Mouse (Mus musculus) bone marrow macrophage, adult 2 months (primary cell): ENCODE data around the gene Olfr713. TPM values are rescaled to one million over a fixed set of nuclear protein-coding genes. Genes with fewer than 3 reads are reported as not detected.

ENCODE experiments used
- H3K27ac ChIP-seq: 2 replicates; pipeline ENCODE4 v1.5.1; 2012; ENCODE audit warnings: low read depth, low read length; ENCODE audit not compliant: insufficient read depth
- H3K4me1 ChIP-seq: 2 replicates; pipeline ENCODE4 v1.6.1; 2012; ENCODE audit warnings: low read length; ENCODE audit not compliant: control insufficient read depth, insufficient read depth
- H3K4me3 ChIP-seq: 2 replicates; pipeline ENCODE4 v1.5.1; 2012; ENCODE audit warnings: mild to moderate bottlenecking, low read length, moderate library complexity; ENCODE audit not compliant: insufficient read depth
- CTCF ChIP-seq: IDR thresholded peaks from 2 replicates; pipeline ENCODE4 v1.5.1; 2012; ENCODE audit warnings: low read depth, mild to moderate bottlenecking, low read length, moderate library complexity
- POLR2A ChIP-seq: IDR thresholded peaks from 2 replicates; pipeline ENCODE4 v1.6.1; 2012; ENCODE audit warnings: mild to moderate bottlenecking, low read depth, low read length, borderline replicate concordance
- polyA plus RNA-seq: library from polyadenylated mRNA; stranded (reverse); fragments of >200 nt; gene quantifications from 2 replicates; pipeline ENCODE4 v1.2.4, GENCODE M21; 2012; ENCODE audit not compliant: missing spikeins, insufficient read depth, insufficient read length

Gene Olfr713
- polyA plus RNA-seq = not detected in 2 replicates

- no peaks in the 10 kb centered on the region for H3K4me1 ChIP-seq
- H3K27ac ChIP-seq = no peak within 1 kb of the TSS
- no peak within 1 kb of the TSS for H3K4me3 ChIP-seq
- TF ChIP-seq POLR2A (no peak), CTCF (no peak)
Measured at GRCm38 (mm10) chr7:107030874-107031273, at the start of gene Olfr713. Olfr713 (plus strand) TSS chr7:107031174.

DNA sequence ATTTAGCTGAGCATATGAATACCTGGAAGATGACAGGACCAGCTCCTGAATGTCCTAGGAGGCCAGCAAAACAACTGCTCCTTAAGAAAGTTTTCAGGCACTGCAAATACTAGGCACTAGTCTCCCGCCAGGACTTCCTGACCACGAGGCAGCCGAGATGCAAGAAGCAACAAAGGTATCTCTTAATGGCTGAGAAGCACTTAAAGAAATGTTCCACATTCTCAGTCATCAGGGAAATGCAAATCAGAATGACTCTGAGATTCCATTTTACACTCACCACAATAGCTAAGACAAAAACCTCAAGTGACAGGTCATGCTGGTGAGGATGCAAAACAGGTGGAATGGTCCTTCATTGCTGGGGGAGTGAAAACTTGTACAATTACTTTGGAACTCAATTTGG lies 45.7 kb upstream of the Olfr713 start:
- no peak for TF ChIP-seq POLR2A
- no peak for TF ChIP-seq CTCF
- Histone ChIP-seq H3K4me1 (no peaks in the 10 kb centered on the region), H3K27ac (no peak overlapping the region), H3K4me3 (peak overlapping the region; percentile 5; the same call in 1 of the 2 replicates)

GRCm38 (mm10) chr7:107000798-107001197 lies 30.2 kb upstream of the Olfr713 start:
- H3K4me3 ChIP-seq = no peak overlapping the region
- H3K4me1 ChIP-seq = no peaks in the 10 kb centered on the region
- no peak overlapping the region for H3K27ac ChIP-seq
- TF ChIP-seq CTCF = no peak
- TF ChIP-seq POLR2A = no peak

GRCm38 (mm10) chr7:107004169-107004568 lies 26.8 kb upstream of the Olfr713 start:
- no peak overlapping the region for H3K4me3 ChIP-seq
- H3K4me1 ChIP-seq = no peaks in the 10 kb centered on the region
- H3K27ac ChIP-seq = no peak overlapping the region
- TF ChIP-seq CTCF (no peak), POLR2A (no peak)

GRCm38 (mm10) chr7:107005972-107006371 lies 25.0 kb upstream of the Olfr713 start, which contains the start of gene Olfr2:
Olfr2 (minus strand) TSS chr7:107006072.
- no peak within 1 kb of the TSS for H3K27ac ChIP-seq
- H3K4me1 ChIP-seq = no peaks in the 10 kb centered on the region
- H3K4me3 ChIP-seq = no peak within 1 kb of the TSS
- TF ChIP-seq POLR2A (no peak), CTCF (no peak)

DNA sequence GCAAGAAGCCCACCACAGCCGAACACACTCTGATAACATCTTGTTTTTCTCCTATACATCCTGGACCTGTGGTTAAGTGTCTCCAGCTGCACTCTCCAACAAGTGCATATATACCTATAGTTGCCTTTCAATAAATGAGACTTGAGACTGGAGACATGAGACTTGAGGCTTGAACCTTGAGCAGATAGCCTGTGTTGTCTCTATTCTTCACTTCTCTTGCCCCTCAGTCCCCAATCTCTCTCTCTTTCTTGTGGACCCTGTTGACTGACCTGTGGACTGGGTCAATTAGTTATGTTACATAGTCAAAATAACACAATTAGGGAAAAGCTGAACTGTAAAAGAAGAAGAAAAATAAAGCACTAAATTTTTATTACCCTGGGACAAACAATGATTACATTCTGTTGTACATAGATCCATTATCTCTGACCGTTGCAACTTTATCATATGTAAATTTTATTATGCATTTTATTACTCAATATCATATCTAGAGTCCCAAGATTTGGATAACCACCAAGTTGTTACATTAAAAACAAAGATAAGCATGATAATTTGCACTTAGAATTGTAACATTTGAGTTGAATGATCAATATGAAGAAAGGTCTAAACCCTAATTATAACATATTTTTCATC lies 9.1 kb downstream of the Olfr713 start:
- H3K27ac ChIP-seq = no peak overlapping the region
- no peak overlapping the region for H3K4me3 ChIP-seq
- H3K4me1 ChIP-seq = no peaks in the 10 kb centered on the region
- TF ChIP-seq POLR2A (no peak), CTCF (no peak)

GRCm38 (mm10) chr7:107043136-107043535 lies 12.2 kb downstream of the Olfr713 start:
- no peak for TF ChIP-seq CTCF
- TF ChIP-seq POLR2A = no peak
- H3K27ac ChIP-seq = no peak overlapping the region
- no peaks in the 10 kb centered on the region for H3K4me1 ChIP-seq
- no peak overlapping the region for H3K4me3 ChIP-seq

DNA sequence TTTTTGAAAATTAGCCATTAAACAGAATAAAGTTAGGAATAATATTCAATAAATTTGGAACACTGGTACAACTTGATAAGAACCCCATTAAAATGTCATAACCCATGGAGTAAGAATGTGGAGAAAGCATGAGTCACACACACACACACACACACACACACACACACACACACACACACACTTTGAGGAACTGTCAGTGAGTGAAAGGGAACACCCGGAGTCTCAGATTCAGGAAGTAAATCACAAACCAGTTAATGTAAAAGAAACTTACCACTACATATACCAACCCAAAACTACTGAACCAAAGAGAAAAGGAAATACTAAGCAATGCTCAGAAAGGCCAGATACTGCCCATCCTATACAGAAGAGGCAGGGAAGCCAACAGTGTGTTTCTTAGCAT lies 13.4 kb downstream of the Olfr713 start:
- Histone ChIP-seq H3K4me3 (no peak overlapping the region), H3K4me1 (no peaks in the 10 kb centered on the region), H3K27ac (no peak overlapping the region)
- TF ChIP-seq POLR2A (no peak), CTCF (no peak)

GRCm38 (mm10) chr7:107045833-107046232 lies 14.9 kb downstream of the Olfr713 start:
- no peaks in the 10 kb centered on the region for H3K4me1 ChIP-seq
- H3K27ac ChIP-seq = no peak overlapping the region
- TF ChIP-seq POLR2A = no peak
- no peak for TF ChIP-seq CTCF
- no peak overlapping the region for H3K4me3 ChIP-seq

- no peak overlapping the region for H3K27ac ChIP-seq
- H3K4me1 ChIP-seq = no peaks in the 10 kb centered on the region
- TF ChIP-seq POLR2A = no peak
- TF ChIP-seq CTCF = no peak
- H3K4me3 ChIP-seq = peak overlapping the region; percentile 23; the same call in 1 of the 2 replicates
Measured at GRCm38 (mm10) chr7:107047578-107047977, 16.6 kb downstream of the Olfr713 start.

DNA sequence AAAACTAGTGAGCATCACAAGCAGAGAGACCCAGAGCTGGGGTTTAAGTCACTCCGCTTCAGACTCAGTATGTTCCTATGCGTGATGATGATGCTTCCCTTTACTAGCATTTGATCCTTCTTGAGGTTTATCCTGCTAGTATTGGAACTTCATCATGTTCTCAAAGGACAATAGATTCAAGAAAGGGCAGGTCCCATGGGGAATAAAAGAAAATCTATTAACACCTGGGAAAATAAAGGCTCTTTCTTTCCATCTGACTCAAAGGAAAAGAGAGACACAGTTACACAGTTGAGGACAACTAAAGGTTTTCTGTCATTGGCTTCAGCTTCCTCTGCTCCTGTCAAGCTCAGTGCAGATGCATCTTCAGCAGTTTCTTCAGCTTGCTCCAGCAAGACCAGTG lies 39.7 kb downstream of the Olfr713 start, which contains the start of gene Olfr714:
Gene Olfr714, plus strand, starts transcription at position 301 of the 400 bp plus-strand sequence.
- Histone ChIP-seq H3K4me1 (no peaks in the 10 kb centered on the region), H3K4me3 (no peak within 1 kb of the TSS), H3K27ac (no peak within 1 kb of the TSS)
- TF ChIP-seq CTCF (no peak), POLR2A (no peak)

Other genes starting within 250 kb of the Olfr713 start
- gene Olfr699, start 238.0 kb upstream of the Olfr713 start, polyA plus RNA-seq = not detected in 2 replicates
- gene Olfr700, start 222.3 kb upstream of the Olfr713 start, polyA plus RNA-seq = not detected in 2 replicates
- gene Olfr701, start 217.0 kb upstream of the Olfr713 start, polyA plus RNA-seq = not detected in 2 replicates
- not detected in 2 replicates for gene Olfr702, start 197.3 kb upstream of the Olfr713 start, polyA plus RNA-seq
- gene Olfr703, start 187.8 kb upstream of the Olfr713 start, polyA plus RNA-seq = not detected in 2 replicates
- gene Olfr704, start 168.0 kb upstream of the Olfr713 start, polyA plus RNA-seq = not detected in 2 replicates
- gene Olfr705, start 154.3 kb upstream of the Olfr713 start, polyA plus RNA-seq = not detected in 2 replicates
- not detected in 2 replicates for gene Olfr706, start 143.0 kb upstream of the Olfr713 start, polyA plus RNA-seq
- gene Olfr707, start 129.9 kb upstream of the Olfr713 start, polyA plus RNA-seq = not detected in 2 replicates
- not detected in 2 replicates for gene Olfr1532-ps1, start 123.2 kb upstream of the Olfr713 start, polyA plus RNA-seq
- gene Olfr709-ps1, start 99.0 kb upstream of the Olfr713 start, polyA plus RNA-seq = 0.23 TPM in 1 of 2 replicates, not detected in the other
- not detected in 2 replicates for gene Olfr710, start 82.9 kb upstream of the Olfr713 start, polyA plus RNA-seq
- not detected in 2 replicates for gene Olfr6, start 67.2 kb upstream of the Olfr713 start, polyA plus RNA-seq
- gene Olfr711, start 55.7 kb upstream of the Olfr713 start, polyA plus RNA-seq = not detected in 2 replicates
- 0.13 TPM in 1 of 2 replicates, not detected in the other for gene Olfr2, start 25.1 kb upstream of the Olfr713 start, polyA plus RNA-seq
- gene Olfr714, start 39.8 kb downstream of the Olfr713 start, polyA plus RNA-seq = not detected in 2 replicates
- not detected in 2 replicates for gene Olfr17, start 62.0 kb downstream of the Olfr713 start, polyA plus RNA-seq
- 0.20 TPM in 1 of 2 replicates, not detected in the other for gene Olfr715b, start 79.2 kb downstream of the Olfr713 start, polyA plus RNA-seq
- gene Olfr715, start 99.9 kb downstream of the Olfr713 start, polyA plus RNA-seq = not detected in 2 replicates
- gene Olfr716, start 107.2 kb downstream of the Olfr713 start, polyA plus RNA-seq = not detected in 2 replicates
- not detected in 2 replicates for gene Nlrp14, start 135.8 kb downstream of the Olfr713 start, polyA plus RNA-seq
- not detected in 2 replicates for gene Rbmxl2, start 178.3 kb downstream of the Olfr713 start, polyA plus RNA-seq